Mouse (Mus musculus): Measurements from ENCODE around the gene Acot3. TPM values are rescaled to one million over a fixed set of nuclear protein-coding genes. Genes with fewer than 3 reads are reported as not detected.
"Not testable (repeated sequence)": the region's sequence is repeated elsewhere in the genome, so short reads cannot be mapped to it uniquely, and the experiment has no call there.

The Acot3 gene
- total RNA-seq, 2 experiments from 2014 or later, result 2.7 to 4.0 TPM

DNA sequence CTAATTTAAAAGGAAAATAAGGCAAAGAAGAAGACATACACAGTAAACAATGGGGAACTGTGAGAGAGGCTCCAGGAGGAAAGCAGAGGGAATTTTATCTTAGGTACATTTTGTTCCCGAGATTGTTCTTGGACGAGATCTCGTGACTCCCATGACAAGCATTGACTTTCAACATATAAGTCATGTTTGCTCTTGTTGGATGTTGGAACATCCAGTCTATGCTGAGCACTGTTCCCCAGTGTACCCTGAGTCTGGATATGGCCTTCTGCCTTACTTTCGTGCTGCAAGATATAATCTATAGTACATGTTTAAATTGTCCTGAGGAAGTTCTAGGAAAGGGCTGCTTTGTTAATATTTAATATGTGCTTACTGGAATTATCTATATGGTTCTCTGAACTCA lies 32.6 kb downstream of the Acot3 start:
- H3K4me3 ChIP-seq, result no peak overlapping the region
- no peak for DNase-seq (ENCODE audit: low spot score in 2 of 2)
- H3K27ac ChIP-seq, result no peak overlapping the region
- TF ChIP-seq CTCF (conservative IDR thresholded peaks at IDR 0.05), result no peak

DNA sequence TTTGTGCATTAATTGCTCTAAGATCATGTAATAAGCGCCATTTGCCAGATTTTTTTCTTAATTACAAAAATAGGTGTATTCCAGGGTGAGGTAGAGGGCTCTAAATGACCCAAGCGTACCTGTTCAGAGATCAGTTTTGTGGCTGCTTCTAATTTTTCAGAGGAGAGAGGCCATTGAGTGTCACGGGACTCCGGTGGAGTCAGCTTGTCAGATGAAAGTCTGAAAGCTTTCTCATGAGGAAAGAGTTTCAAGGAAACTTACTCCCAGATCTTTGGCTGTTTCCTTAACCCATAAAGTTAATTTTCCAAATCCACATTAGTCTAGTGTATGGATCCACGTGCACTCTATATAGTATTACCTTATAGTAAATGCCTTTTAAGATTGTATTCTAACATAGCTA lies 42.7 kb downstream of the Acot3 start:
- DNase-seq (ENCODE audit: low spot score in 2 of 2); H3K27ac ChIP-seq; H3K4me3 ChIP-seq: not testable (repeated sequence)

DNA sequence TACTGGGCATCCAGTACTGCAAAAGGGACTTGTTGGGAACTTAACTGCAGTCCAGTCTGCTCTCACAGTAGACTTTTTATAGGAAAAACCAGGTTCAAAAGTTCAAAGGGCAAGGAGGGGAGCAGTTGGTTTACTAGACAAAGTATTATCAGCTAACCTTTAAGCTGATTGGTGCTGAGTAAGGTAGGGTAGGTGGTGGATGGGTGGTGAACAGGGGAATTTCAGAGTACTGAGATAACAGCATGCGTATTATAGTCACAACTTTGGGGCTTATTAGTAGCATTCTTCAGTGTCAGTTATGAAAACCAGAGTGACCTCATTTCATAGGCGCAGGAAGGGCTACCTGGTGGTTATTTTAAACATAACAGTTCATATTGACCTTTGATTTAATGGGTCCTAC lies 47.7 kb downstream of the Acot3 start:
- DNase-seq (ENCODE audit: low spot score in 2 of 2), result no peak
- Histone ChIP-seq H3K27ac (no peak overlapping the region), H3K4me3 (no peak overlapping the region)
- TF ChIP-seq CTCF (conservative IDR thresholded peaks at IDR 0.05), result no peak

DNA sequence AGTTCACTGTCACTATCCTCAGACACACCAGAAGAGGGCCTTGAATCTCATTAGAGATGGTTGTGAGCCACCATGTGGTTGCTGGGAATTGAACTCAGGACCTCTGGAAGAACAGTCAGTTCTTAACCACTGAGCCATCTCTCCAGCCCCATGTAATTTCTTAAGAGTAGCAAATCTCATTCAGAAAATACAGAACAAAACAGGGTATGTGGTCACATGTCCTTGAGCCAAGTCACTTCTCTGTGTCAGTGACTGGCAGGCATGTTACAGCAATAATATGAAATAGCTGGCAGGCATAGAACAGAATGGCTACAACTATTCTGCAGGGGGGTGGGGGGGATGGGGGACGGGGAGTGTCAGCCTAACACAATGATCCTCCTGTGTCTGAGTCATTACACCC lies 48.1 kb downstream of the Acot3 start:
- peak overlapping the region; percentile 68; the same call in 1 of the 2 replicates for H3K4me3 ChIP-seq
- no peak overlapping the region for H3K27ac ChIP-seq
- TF ChIP-seq CTCF (conservative IDR thresholded peaks at IDR 0.05), result 0 out of 2 replicates have a peak, but pooled peaks have one; percentile 13
- no peak for DNase-seq (ENCODE audit: low spot score in 2 of 2)

DNA sequence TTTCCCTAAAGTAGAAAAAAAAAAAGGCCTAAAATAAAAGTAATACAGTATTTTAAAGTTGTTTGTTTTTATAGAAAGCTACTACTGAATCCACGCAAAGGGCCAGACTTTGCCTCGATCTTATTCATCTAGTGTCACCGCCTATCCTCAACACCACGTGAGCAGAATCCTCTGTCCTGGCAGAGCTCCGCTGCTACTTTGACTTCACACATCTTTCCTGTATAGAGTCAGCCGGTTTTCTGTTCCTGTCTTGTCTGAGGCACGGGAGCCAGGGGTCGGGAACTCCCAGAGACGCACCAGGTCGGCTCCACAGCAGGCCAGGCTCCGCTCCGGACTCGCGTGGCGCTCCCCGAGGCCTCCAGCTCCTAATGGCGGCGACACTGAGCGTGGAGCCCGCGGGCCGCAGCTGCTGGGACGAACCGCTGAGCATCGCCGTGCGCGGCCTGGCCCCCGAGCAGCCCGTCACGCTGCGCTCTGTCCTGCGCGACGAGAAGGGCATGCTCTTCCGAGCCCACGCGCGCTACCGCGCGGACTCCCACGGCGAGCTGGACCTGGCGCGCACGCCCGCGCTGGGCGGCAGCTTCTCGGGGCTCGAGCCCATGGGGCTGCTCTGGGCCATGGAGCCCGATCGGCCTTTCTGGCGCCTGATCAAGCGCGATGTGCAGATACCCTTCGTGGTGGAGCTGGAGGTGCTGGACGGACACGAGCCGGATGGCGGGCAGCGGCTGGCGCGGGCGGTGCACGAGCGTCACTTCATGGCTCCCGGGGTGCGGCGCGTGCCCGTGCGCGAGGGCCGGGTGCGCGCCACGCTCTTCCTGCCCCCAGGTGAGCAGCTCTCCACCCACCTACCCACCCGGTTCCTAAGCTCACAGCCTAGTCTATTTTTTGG lies 48.9 kb downstream of the Acot3 start, which contains the start of gene Acot6:
Gene Acot6, plus strand, starts transcription at position 51 of the 889 bp plus-strand sequence.
- peak; percentile 16 to 41 for DNase-seq (ENCODE audit: low spot score in 2 of 2)
- TF ChIP-seq CTCF (conservative IDR thresholded peaks at IDR 0.05), result peak; percentile 31
- Histone ChIP-seq H3K27ac (peak within 1 kb of the TSS; percentile 92), H3K4me3 (peak within 1 kb of the TSS; percentile 68)

DNA sequence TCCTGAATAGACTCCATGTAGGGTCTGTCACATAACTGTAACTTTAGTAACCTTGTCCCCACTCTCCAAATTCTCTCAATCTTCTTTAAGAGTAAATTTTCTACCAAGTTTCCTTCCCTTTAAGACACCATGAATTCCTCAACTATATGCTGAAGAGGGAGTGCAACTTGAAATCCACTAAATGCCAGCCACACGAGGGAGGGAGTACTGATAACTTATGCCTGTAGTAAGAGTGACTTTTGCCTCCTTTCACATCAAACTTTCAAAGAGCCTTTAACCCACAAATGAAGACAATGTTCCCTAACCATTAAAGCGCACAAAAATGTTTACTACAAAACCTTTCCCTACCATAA lies 49.5 kb downstream of the Acot3 start:
- peak overlapping the region; percentile 92 for H3K27ac ChIP-seq
- DNase-seq (ENCODE audit: low spot score in 2 of 2), result no peak
- no peak for TF ChIP-seq CTCF (conservative IDR thresholded peaks at IDR 0.05)
- peak overlapping the region; percentile 68 for H3K4me3 ChIP-seq

DNA sequence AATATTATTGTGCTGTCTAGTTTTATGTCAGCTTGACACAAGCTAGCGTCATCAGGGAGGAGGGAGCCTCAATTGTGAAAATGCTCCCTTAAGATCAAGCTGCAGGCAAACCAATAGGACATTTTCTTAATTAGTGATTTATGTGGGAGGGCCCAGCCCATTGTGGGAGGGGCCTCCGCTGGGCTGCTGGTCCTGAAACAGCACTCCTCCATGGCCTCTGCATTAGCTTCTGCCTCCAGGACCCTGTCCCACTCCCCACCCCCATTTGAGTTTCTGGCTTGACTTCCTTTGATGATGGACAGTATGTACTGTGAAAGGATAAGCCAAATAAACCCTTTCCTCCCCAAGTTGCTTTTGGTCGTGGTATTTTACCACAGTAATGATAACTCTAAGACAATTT lies 55.1 kb downstream of the Acot3 start:
- Histone ChIP-seq H3K27ac (no peak overlapping the region), H3K4me3 (no peak overlapping the region)
- DNase-seq (ENCODE audit: low spot score in 2 of 2), result no peak
- no peak for TF ChIP-seq CTCF (conservative IDR thresholded peaks at IDR 0.05)

DNA sequence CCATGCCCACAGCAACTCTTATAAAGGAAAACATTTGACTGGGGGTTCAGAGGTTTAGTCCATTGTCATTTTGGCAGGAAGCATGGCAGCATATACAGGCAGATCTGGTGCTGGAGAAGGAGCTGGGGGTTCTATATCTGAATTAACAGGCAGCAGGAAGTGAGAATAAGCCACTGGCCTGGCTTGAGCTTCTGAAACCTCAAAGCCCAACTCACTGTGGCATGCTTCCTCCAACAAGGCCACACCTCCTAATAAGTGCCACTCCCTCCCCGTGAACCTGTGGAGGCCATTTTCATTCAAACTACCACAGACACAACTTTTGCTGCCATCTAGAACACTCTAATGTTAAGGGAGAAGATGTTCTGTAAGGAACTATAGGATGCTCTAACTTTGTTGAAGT lies 55.7 kb downstream of the Acot3 start:
- H3K27ac ChIP-seq, result no peak overlapping the region
- no peak for DNase-seq (ENCODE audit: low spot score in 2 of 2)
- no peak overlapping the region for H3K4me3 ChIP-seq
- no peak for TF ChIP-seq CTCF (conservative IDR thresholded peaks at IDR 0.05)

DNA sequence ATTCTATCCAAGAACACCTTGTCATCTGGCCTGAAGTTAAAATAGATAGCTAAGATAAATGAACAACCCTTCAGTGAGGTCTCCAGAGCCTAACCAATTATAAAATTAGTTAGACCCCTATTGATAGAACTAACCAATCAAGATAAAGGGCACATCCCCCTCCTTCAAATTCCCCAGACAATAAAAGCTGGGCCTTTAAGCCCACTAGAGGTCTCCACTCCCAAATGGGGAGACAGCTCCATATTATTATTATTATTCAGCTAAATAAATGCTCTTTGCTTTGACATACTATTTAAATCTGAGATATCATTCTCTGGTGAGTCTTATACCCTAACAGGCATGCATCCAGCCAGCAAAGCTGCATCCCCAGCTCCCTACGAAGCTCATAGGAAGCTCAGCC lies 58.0 kb downstream of the Acot3 start:
- Histone ChIP-seq H3K27ac (no peak overlapping the region), H3K4me3 (no peak overlapping the region)
- TF ChIP-seq CTCF (conservative IDR thresholded peaks at IDR 0.05), result peak; percentile 55
- DNase-seq (ENCODE audit: low spot score in 2 of 2), result no peak

Other genes starting within 250 kb of the Acot3 start
- 10 to 100 TPM; 26.7 to 38.7 TPM for gene Numb, start 130.2 kb upstream of the Acot3 start, total RNA-seq (2021)
- gene Riox1, start 101.5 kb upstream of the Acot3 start, total RNA-seq (2021), result 10 to 100 TPM; 15.0 to 15.7 TPM
- not detected for gene Heatr4, start 67.3 kb upstream of the Acot3 start, total RNA-seq (2021)
- gene Acot2, start 64.3 kb upstream of the Acot3 start, total RNA-seq (2021), result 10 to 100 TPM; 16.2 to 18.1 TPM
- gene Acot1, start 42.7 kb upstream of the Acot3 start, total RNA-seq (2021), result 10 to 100 TPM; 27.0 to 28.3 TPM
- 1 to 10 TPM; 3.2 to 3.4 TPM for gene Acot4, start 13.8 kb upstream of the Acot3 start, total RNA-seq (2021)
- gene Gm49366, start 13.2 kb upstream of the Acot3 start, total RNA-seq (2021), result 1 to 10 TPM in 1 of 2 experiments, not detected in 1; 2.9 TPM
- gene Acot5, start 17.2 kb downstream of the Acot3 start, total RNA-seq (2021), result 1 to 10 TPM; 7.1 to 8.1 TPM
- 1 to 10 TPM; 4.9 to 5.7 TPM for gene Acot6, start 48.5 kb downstream of the Acot3 start, total RNA-seq (2021)
- 100 to 1,000 TPM in 1 of 2 experiments, 10 to 100 TPM in 1; 99.1 to 101 TPM for gene Dnal1, start 62.2 kb downstream of the Acot3 start, total RNA-seq (2021)
- 1 to 10 TPM; 2.8 to 3.8 TPM for gene Pnma1, start 96.3 kb downstream of the Acot3 start, total RNA-seq (2021)
- 10 to 100 TPM; 24.6 to 27.2 TPM for gene Elmsan1, start 166.7 kb downstream of the Acot3 start, total RNA-seq (2021)
- gene Ptgr2, start 233.1 kb downstream of the Acot3 start, total RNA-seq (2021), result 10 to 100 TPM; 39.0 to 42.7 TPM